8 mouse cellular contexts compared by ENCODE assay signal in genomic region chrX:144689119-144689858, GRCm38 (mm10). TPM values are rescaled to one million over a fixed set of nuclear protein-coding genes. Genes with fewer than 3 reads are reported as not detected.
A peak's percentile ranks its signal among the peaks of the same experiment; 100 is the strongest.
DNase-seq lines count a peak whose midpoint lies in the region; ATAC-seq and TF ChIP-seq lines count a peak whose summit lies in the region.

No protein-coding gene starts in this region.

- peak overlapping the region; percentile 80 for H3K4me2 ChIP-seq in heart, embryonic 14.5 days (ENCODE audit: low read length)
- peak overlapping the region; percentile 62 for H3K4me2 ChIP-seq in intestine, postnatal 0 days (replicated peaks; ENCODE audit: low read depth)
- peak overlapping the region; percentile 52 for H3K4me2 ChIP-seq in midbrain, postnatal 0 days (ENCODE audit: low read depth, low read length, poor library complexity, severe bottlenecking)

- in situ Hi-C loops in ES-E14 (cut with MboI; ENCODE audit: low sequenced_read_pairs in 2 of 2, unreplicated experiment in 2 of 2): no loop called here

- no peak for DNase-seq in heart, adult 8-10 months (ENCODE audit: low spot score)
- DNase-seq in ES-E14 (ENCODE audit: low read depth, low spot score): no peak
- no peak for DNase-seq in embryonic facial prominence, embryonic 10.5 days (ENCODE audit: low spot score)
- peak; percentile 8 for DNase-seq in midbrain, postnatal 0 days (ENCODE audit: low spot score)
- DNase-seq in spleen, postnatal 14 days (ENCODE audit: low spot score in 2 of 2): no peak

- H3K27ac ChIP-seq in heart, embryonic 14.5 days (replicated peaks in 1 of 2; ENCODE audit: control insufficient read depth in 1 of 2, insufficient read depth in 1 of 2, low read depth in 2 of 2, low read length in 2 of 2): no peak overlapping the region
- no peak overlapping the region for H3K27ac ChIP-seq in ES-E14 (ENCODE audit: insufficient read depth, low read depth, low read length, poor library complexity, severe bottlenecking)
- H3K27ac ChIP-seq in embryonic facial prominence, embryonic 10.5 days (replicated peaks): peak overlapping the region; percentile 24; the same call in 1 of the 2 replicates
- no peak overlapping the region for H3K27ac ChIP-seq in intestine, postnatal 0 days (ENCODE audit: low read depth, low read length)
- H3K27ac ChIP-seq in midbrain, postnatal 0 days (ENCODE audit: low read depth, low read length): no peak overlapping the region

- H3K4me3 ChIP-seq in heart, embryonic 14.5 days (ENCODE audit: control insufficient read depth in 1 of 2, insufficient read depth in 1 of 2, low read depth in 1 of 2, low read length in 2 of 2): peak overlapping the region; percentile 52 to 66
- H3K4me3 ChIP-seq in ES-E14 (ENCODE audit: insufficient read depth in 1 of 2, low read depth in 1 of 2, low read length in 2 of 2, poor library complexity in 1 of 2, severe bottlenecking in 1 of 2): peak overlapping the region; percentile 31 to 39; a peak in 2 of 4 replicates
- peak overlapping the region; percentile 58 for H3K4me3 ChIP-seq in embryonic facial prominence, embryonic 10.5 days
- H3K4me3 ChIP-seq in intestine, postnatal 0 days (ENCODE audit: low read depth, low read length): peak overlapping the region; percentile 26
- H3K4me3 ChIP-seq in midbrain, postnatal 0 days (ENCODE audit: low read depth, low read length): peak overlapping the region; percentile 45

- TF ChIP-seq CTCF in intestine, postnatal 0 days (IDR thresholded peaks at IDR 0.05; ENCODE audit: low read depth): no peak
- TF ChIP-seq CTCF in midbrain, postnatal 0 days (IDR thresholded peaks at IDR 0.05): no peak

- peak overlapping the region; percentile 56 for H3K9ac ChIP-seq in heart, embryonic 14.5 days (ENCODE audit: low read length)
- H3K9ac ChIP-seq in ES-E14 (ENCODE audit: insufficient read depth, low read depth, low read length, poor library complexity, severe bottlenecking): no peak overlapping the region
- H3K9ac ChIP-seq in intestine, postnatal 0 days (ENCODE audit: low read depth, low read length): no peak overlapping the region
- peak overlapping the region; percentile 50; the same call in 1 of the 2 replicates for H3K9ac ChIP-seq in midbrain, postnatal 0 days (replicated peaks; ENCODE audit: low read length, poor library complexity, severe bottlenecking)

- H3K27me3 ChIP-seq in heart, embryonic 14.5 days (ENCODE audit: control insufficient read depth, insufficient read depth, low read length): no peaks in the 10 kb centered on the region; the same call in 1 of the 2 replicates
- peaks cover 75% of the 10 kb centered on the region for H3K27me3 ChIP-seq in embryonic facial prominence, embryonic 10.5 days (replicated peaks; ENCODE audit: low read depth, poor library complexity, severe bottlenecking)
- H3K27me3 ChIP-seq in intestine, postnatal 0 days (replicated peaks; ENCODE audit: control insufficient read depth, insufficient read depth, low read length): 0 out of 2 replicates have a peak, but pooled peaks cover 4% of the 10 kb centered on the region
- H3K27me3 ChIP-seq in midbrain, postnatal 0 days (ENCODE audit: insufficient read depth, low read length): no peaks in the 10 kb centered on the region

- H3K9me3 ChIP-seq in heart, embryonic 14.5 days (ENCODE audit: control insufficient read depth, low read length): no peaks in the 10 kb centered on the region
- no peaks in the 10 kb centered on the region for H3K9me3 ChIP-seq in ES-E14 (ENCODE audit: control insufficient read depth, insufficient read depth, low read depth, low read length)
- no peaks in the 10 kb centered on the region for H3K9me3 ChIP-seq in embryonic facial prominence, embryonic 10.5 days
- H3K9me3 ChIP-seq in intestine, postnatal 0 days (ENCODE audit: control insufficient read depth): no peaks in the 10 kb centered on the region
- no peaks in the 10 kb centered on the region for H3K9me3 ChIP-seq in midbrain, postnatal 0 days (ENCODE audit: low read length)

- 0 out of 2 replicates have a peak, but pooled peaks have one; percentile 17 for ATAC-seq in heart, embryonic 14.5 days (ENCODE audit: insufficient number of reproducible peaks, insufficient read depth, low FRiP score, low read depth)
- ATAC-seq in intestine, postnatal 0 days: no peak
- ATAC-seq in midbrain, postnatal 0 days (ENCODE audit: low FRiP score): peak; percentile 69
- ATAC-seq in granulocyte monocyte progenitor cell, adult 5-6 weeks (replicated peaks; ENCODE audit: poor library complexity, severe bottlenecking): no peak; the same call in 1 of the 2 replicates

- H3K4me1 ChIP-seq in heart, embryonic 14.5 days (ENCODE audit: control insufficient read depth in 2 of 2, insufficient read depth in 2 of 2, low read length in 2 of 2): no peaks in the 10 kb centered on the region
- H3K4me1 ChIP-seq in ES-E14 (ENCODE audit: control insufficient read depth in 2 of 2, insufficient read depth in 2 of 2, low read length in 2 of 2, poor library complexity in 1 of 2): no peaks in the 10 kb centered on the region
- H3K4me1 ChIP-seq in embryonic facial prominence, embryonic 10.5 days: peaks cover 6% of the 10 kb centered on the region
- no peaks in the 10 kb centered on the region for H3K4me1 ChIP-seq in intestine, postnatal 0 days (replicated peaks; ENCODE audit: control insufficient read depth, insufficient read depth, low read length)
- H3K4me1 ChIP-seq in midbrain, postnatal 0 days (ENCODE audit: insufficient read depth, low read length): no peaks in the 10 kb centered on the region

- no peaks in the 10 kb centered on the region for H3K36me3 ChIP-seq in heart, embryonic 14.5 days (ENCODE audit: control insufficient read depth, insufficient read depth, low read length)
- no peaks in the 10 kb centered on the region for H3K36me3 ChIP-seq in ES-E14 (ENCODE audit: control insufficient read depth, insufficient read depth, low read length, poor library complexity, severe bottlenecking)
- H3K36me3 ChIP-seq in embryonic facial prominence, embryonic 10.5 days (replicated peaks): no peaks in the 10 kb centered on the region
- H3K36me3 ChIP-seq in intestine, postnatal 0 days (ENCODE audit: control insufficient read depth, insufficient read depth): no peaks in the 10 kb centered on the region
- no peaks in the 10 kb centered on the region for H3K36me3 ChIP-seq in midbrain, postnatal 0 days (ENCODE audit: insufficient read depth, low read length)

- 18% methylated on average over 21 of the region's 21 CpGs for WGBS in heart, embryonic 14.5 days
- 14% methylated on average over 21 of the region's 21 CpGs for WGBS in embryonic facial prominence, embryonic 10.5 days
- 24% methylated on average over 20 of the region's 21 CpGs for WGBS in intestine, postnatal 0 days
- 22% methylated on average over 20 of the region's 21 CpGs for WGBS in midbrain, postnatal 0 days

TF ChIP-seq in ES-E14, 5 proteins besides CTCF, POLR2A, EP300 and RAD21:
- no peak for TF ChIP-seq ZC3H11A (IDR thresholded peaks at IDR 0.05; ENCODE audit: borderline replicate concordance, low read depth, low read length)
- TF ChIP-seq MAFK (IDR thresholded peaks at IDR 0.05; ENCODE audit: insufficient read depth, low read depth, low read length): no peak
- TF ChIP-seq ZNF384 (IDR thresholded peaks at IDR 0.05; ENCODE audit: low read depth, low read length): no peak
- TF ChIP-seq CHD2 (IDR thresholded peaks at IDR 0.05; ENCODE audit: low read depth, low read length): no peak
- TF ChIP-seq HCFC1 (IDR thresholded peaks at IDR 0.05; ENCODE audit: borderline replicate concordance, insufficient read depth, low read length): no peak

RNA-seq across cellular contexts. Expression of gene Rtl4, which starts 0.6 kb away (rescaled TPM):
- polyA plus RNA-seq in heart, embryonic 14.5 days (2014; fragmentation: Nextera tagmentation; extraction: Ambion mirVana): 0.39 and 0.61 TPM in 2 replicates
- not detected for total RNA-seq in heart, adult 8-10 months (2022)
- total RNA-seq in ES-E14 (2012; rRNA removed): not detected in 2 replicates
- 0.15 and 0.33 TPM in 2 replicates for polyA plus RNA-seq in embryonic facial prominence, embryonic 10.5 days (2016; fragmentation: Nextera tagmentation; extraction: Ambion mirVana)
- 0.07 and 0.13 TPM in 2 replicates for polyA plus RNA-seq in intestine, postnatal 0 days (2015; fragmentation: Nextera tagmentation; extraction: Ambion mirVana)
- total RNA-seq in midbrain, postnatal 0 days (2014; rRNA removed): 0.88 and 2.0 TPM in 2 replicates
- polyA plus RNA-seq in midbrain, postnatal 0 days (2015; fragmentation: Nextera tagmentation; extraction: Ambion mirVana): 1.4 and 1.8 TPM in 2 replicates
- total RNA-seq in granulocyte monocyte progenitor cell, adult 5-6 weeks (2014; fragmentation: Nextera tagmentation): not detected in 2 replicates
- total RNA-seq in granulocyte monocyte progenitor cell, adult 5-6 weeks (2017): not detected in 2 replicates

RNA-seq across cellular contexts. Expression of gene Trpc5, which starts 1.3 kb away (rescaled TPM):
- polyA plus RNA-seq in heart, embryonic 14.5 days (2014; fragmentation: Nextera tagmentation; extraction: Ambion mirVana): 0.18 and 0.20 TPM in 2 replicates
- total RNA-seq in heart, adult 8-10 months (2022): not detected
- 0.18 and 0.26 TPM in 2 replicates for total RNA-seq in ES-E14 (2012; rRNA removed)
- 0.15 and 0.19 TPM in 2 replicates for polyA plus RNA-seq in embryonic facial prominence, embryonic 10.5 days (2016; fragmentation: Nextera tagmentation; extraction: Ambion mirVana)
- polyA plus RNA-seq in intestine, postnatal 0 days (2015; fragmentation: Nextera tagmentation; extraction: Ambion mirVana): not detected in 2 replicates
- total RNA-seq in midbrain, postnatal 0 days (2014; rRNA removed): 15.3 and 16.3 TPM in 2 replicates
- 3.2 and 3.9 TPM in 2 replicates for polyA plus RNA-seq in midbrain, postnatal 0 days (2015; fragmentation: Nextera tagmentation; extraction: Ambion mirVana)
- not detected in 2 replicates for total RNA-seq in granulocyte monocyte progenitor cell, adult 5-6 weeks (2014; fragmentation: Nextera tagmentation)
- not detected in 2 replicates for total RNA-seq in granulocyte monocyte progenitor cell, adult 5-6 weeks (2017)

Comparison
In these comparisons a context has a peak if more than half of its experiments do, and no peak if none do; other contexts are left out.
1. ATAC-seq: peak in heart, embryonic 14.5 days (single experiment) and midbrain, postnatal 0 days (single experiment); none in intestine, postnatal 0 days (single experiment) and granulocyte monocyte progenitor cell, adult 5-6 weeks (single experiment).
2. H3K9ac ChIP-seq: peak in heart, embryonic 14.5 days (single experiment) and midbrain, postnatal 0 days (single experiment); none in ES-E14 (single experiment) and intestine, postnatal 0 days (single experiment).
3. RNA of gene Trpc5, which starts 1.3 kb away (total RNA-seq): 15.3 to 16.3 TPM in midbrain, postnatal 0 days; 0.18 to 0.26 TPM in ES-E14, not detected in heart, adult 8-10 months and not detected in granulocyte monocyte progenitor cell, adult 5-6 weeks; every median in the first group is over 10 times any median in the second.
4. Peak in every context shown above with its lines, with median percentiles within 50 percentile points of each other: H3K4me2 ChIP-seq and H3K4me3 ChIP-seq.